Mouse (Mus musculus): ENCODE measurements around the gene Cyp4f17. TPM values are rescaled to one million over a fixed set of nuclear protein-coding genes. Genes with fewer than 3 reads are reported as not detected.

Gene Cyp4f17
- polyA plus RNA-seq, 1 experiment = 4.8 TPM

- Histone ChIP-seq H3K36me3 (ENCODE audit: control insufficient read depth, insufficient read depth, low read length) (no peaks in the 10 kb centered on the region), H3K27ac (ENCODE audit: control insufficient read depth, insufficient read depth, low read length) (no peak overlapping the region), H3K27me3 (ENCODE audit: control insufficient read depth, insufficient read depth, low read length) (no peaks in the 10 kb centered on the region), H3K4me3 (ENCODE audit: control insufficient read depth, insufficient read depth, low read length) (no peak overlapping the region), H3K4me1 (replicated peaks; ENCODE audit: control insufficient read depth, insufficient read depth, low read length) (peaks cover 4% of the 10 kb centered on the region; the same call in 1 of the 2 replicates)
- TF ChIP-seq CTCF (IDR thresholded peaks at IDR 0.05; ENCODE audit: borderline replicate concordance, control insufficient read depth, extremely low read depth, insufficient read depth, low read length, poor library complexity) (no peak), POLR2A (IDR thresholded peaks at IDR 0.05; ENCODE audit: control insufficient read depth, extremely low read depth, insufficient read depth, low read length, poor library complexity) (no peak)
- 92% methylated on average over 3 of the region's 3 CpGs for WGBS
- no peak for DNase-seq
These were observed 4.8 kb upstream of the Cyp4f17 start for GRCm38 (mm10) chr17:32501051-32501450.

DNA sequence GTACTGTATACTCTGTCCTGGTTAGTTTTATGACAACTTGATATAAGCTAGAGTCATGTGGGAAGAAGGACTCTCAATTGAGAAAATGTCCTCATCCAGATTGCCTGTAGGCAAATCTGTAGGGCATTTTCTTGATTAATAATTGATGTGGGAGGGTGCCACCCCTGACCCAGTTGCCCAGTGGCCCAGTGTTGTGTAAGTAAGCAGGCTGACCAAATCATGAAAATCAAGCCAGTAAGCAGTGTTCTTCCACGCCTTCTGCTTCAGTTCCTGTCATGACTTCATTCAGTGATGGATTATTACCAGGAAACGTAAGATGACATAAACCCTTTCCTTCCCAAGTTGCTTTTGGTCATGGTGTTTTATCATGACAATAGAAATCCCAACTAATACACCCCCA is 2.7 kb upstream of the Cyp4f17 start:
- no peak for DNase-seq
- WGBS = 86% methylated on average over 2 of the region's 2 CpGs
- peaks cover 12% of the 10 kb centered on the region for H3K4me1 ChIP-seq (replicated peaks; ENCODE audit: control insufficient read depth, insufficient read depth, low read length)
- H3K27me3 ChIP-seq (ENCODE audit: control insufficient read depth, insufficient read depth, low read length) = no peaks in the 10 kb centered on the region
- TF ChIP-seq POLR2A (IDR thresholded peaks at IDR 0.05; ENCODE audit: control insufficient read depth, extremely low read depth, insufficient read depth, low read length, poor library complexity) = no peak
- H3K27ac ChIP-seq (ENCODE audit: control insufficient read depth, insufficient read depth, low read length) = no peak overlapping the region
- no peak overlapping the region for H3K4me3 ChIP-seq (ENCODE audit: control insufficient read depth, insufficient read depth, low read length)
- H3K36me3 ChIP-seq (ENCODE audit: control insufficient read depth, insufficient read depth, low read length) = no peaks in the 10 kb centered on the region

GRCm38 (mm10) chr17:32506729-32507245 is 937 bp downstream of the Cyp4f17 start:
- no peak for DNase-seq
- Histone ChIP-seq H3K36me3 (ENCODE audit: control insufficient read depth, insufficient read depth, low read length) (no peaks in the 10 kb centered on the region), H3K4me3 (ENCODE audit: control insufficient read depth, insufficient read depth, low read length) (peak overlapping the region; percentile 48; the same call in 1 of the 2 replicates), H3K27me3 (ENCODE audit: control insufficient read depth, insufficient read depth, low read length) (no peaks in the 10 kb centered on the region), H3K27ac (ENCODE audit: control insufficient read depth, insufficient read depth, low read length) (no peak overlapping the region), H3K4me1 (replicated peaks; ENCODE audit: control insufficient read depth, insufficient read depth, low read length) (peaks cover 12% of the 10 kb centered on the region)
- TF ChIP-seq CTCF (IDR thresholded peaks at IDR 0.05; ENCODE audit: borderline replicate concordance, control insufficient read depth, extremely low read depth, insufficient read depth, low read length, poor library complexity) (no peak), POLR2A (IDR thresholded peaks at IDR 0.05; ENCODE audit: control insufficient read depth, extremely low read depth, insufficient read depth, low read length, poor library complexity) (no peak)
- WGBS = 82% methylated on average over 9 of the region's 9 CpGs

DNA sequence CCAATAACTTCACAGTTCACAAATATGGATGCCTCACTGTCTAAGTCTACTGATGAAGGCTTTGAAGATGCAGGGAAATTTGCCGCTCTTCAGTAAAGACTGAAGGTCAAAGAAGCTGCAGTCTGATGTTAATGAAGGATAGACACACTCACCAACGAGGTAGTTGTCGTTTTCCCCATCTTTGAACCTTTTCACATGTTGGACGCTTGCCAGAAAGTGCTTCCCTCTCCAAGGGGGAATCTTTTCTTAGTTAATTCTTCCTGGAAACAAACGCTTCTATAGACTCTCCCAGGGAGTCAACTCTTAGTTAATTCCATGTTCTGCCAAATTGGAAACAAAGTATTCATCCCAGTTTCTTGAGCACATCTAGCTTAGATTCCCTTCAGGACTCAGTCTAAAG is 10.3 kb downstream of the Cyp4f17 start:
- 93% methylated on average over 5 of the region's 5 CpGs for WGBS
- peaks cover 4% of the 10 kb centered on the region; the same call in 1 of the 2 replicates for H3K36me3 ChIP-seq (ENCODE audit: control insufficient read depth, insufficient read depth, low read length)
- no peaks in the 10 kb centered on the region for H3K4me1 ChIP-seq (replicated peaks; ENCODE audit: control insufficient read depth, insufficient read depth, low read length)
- no peaks in the 10 kb centered on the region for H3K27me3 ChIP-seq (ENCODE audit: control insufficient read depth, insufficient read depth, low read length)
- H3K4me3 ChIP-seq (ENCODE audit: control insufficient read depth, insufficient read depth, low read length) = no peak overlapping the region
- DNase-seq = no peak
- no peak overlapping the region for H3K27ac ChIP-seq (ENCODE audit: control insufficient read depth, insufficient read depth, low read length)
- TF ChIP-seq POLR2A (IDR thresholded peaks at IDR 0.05; ENCODE audit: control insufficient read depth, extremely low read depth, insufficient read depth, low read length, poor library complexity) = no peak
- TF ChIP-seq CTCF (IDR thresholded peaks at IDR 0.05; ENCODE audit: borderline replicate concordance, control insufficient read depth, extremely low read depth, insufficient read depth, low read length, poor library complexity) = no peak

DNA sequence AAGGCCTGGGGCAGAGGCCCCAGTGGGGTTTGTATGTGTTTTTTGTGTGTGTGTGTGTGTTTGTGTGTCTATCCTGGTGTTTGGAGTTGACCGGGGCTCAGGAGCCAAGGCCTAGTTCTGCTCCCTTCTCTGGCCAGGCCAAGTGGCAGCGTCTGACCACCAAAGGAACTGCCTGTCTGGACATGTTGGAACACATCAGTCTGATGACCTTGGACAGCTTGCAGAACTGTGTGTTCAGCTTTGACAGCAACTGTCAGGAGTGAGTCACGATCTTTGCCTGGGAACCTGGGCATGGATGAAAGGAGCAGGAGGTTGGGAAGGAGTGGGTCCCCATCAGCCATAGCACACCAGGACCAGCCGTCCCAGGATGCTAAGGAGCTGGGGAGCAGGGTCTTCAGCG is 16.1 kb downstream of the Cyp4f17 start:
- 96% methylated on average over 5 of the region's 5 CpGs for WGBS
- Histone ChIP-seq H3K27me3 (ENCODE audit: control insufficient read depth, insufficient read depth, low read length) (no peaks in the 10 kb centered on the region), H3K27ac (ENCODE audit: control insufficient read depth, insufficient read depth, low read length) (no peak overlapping the region), H3K4me3 (ENCODE audit: control insufficient read depth, insufficient read depth, low read length) (no peak overlapping the region), H3K4me1 (replicated peaks; ENCODE audit: control insufficient read depth, insufficient read depth, low read length) (peaks cover 16% of the 10 kb centered on the region), H3K36me3 (ENCODE audit: control insufficient read depth, insufficient read depth, low read length) (no peaks in the 10 kb centered on the region)
- TF ChIP-seq POLR2A (IDR thresholded peaks at IDR 0.05; ENCODE audit: control insufficient read depth, extremely low read depth, insufficient read depth, low read length, poor library complexity) = no peak
- no peak for TF ChIP-seq CTCF (IDR thresholded peaks at IDR 0.05; ENCODE audit: borderline replicate concordance, control insufficient read depth, extremely low read depth, insufficient read depth, low read length, poor library complexity)
- no peak for DNase-seq

- DNase-seq = no peak
- Histone ChIP-seq H3K4me1 (replicated peaks; ENCODE audit: control insufficient read depth, insufficient read depth, low read length) (peaks cover 16% of the 10 kb centered on the region), H3K4me3 (ENCODE audit: control insufficient read depth, insufficient read depth, low read length) (no peak overlapping the region), H3K27ac (ENCODE audit: control insufficient read depth, insufficient read depth, low read length) (no peak overlapping the region), H3K27me3 (ENCODE audit: control insufficient read depth, insufficient read depth, low read length) (no peaks in the 10 kb centered on the region), H3K36me3 (ENCODE audit: control insufficient read depth, insufficient read depth, low read length) (no peaks in the 10 kb centered on the region)
- TF ChIP-seq POLR2A (IDR thresholded peaks at IDR 0.05; ENCODE audit: control insufficient read depth, extremely low read depth, insufficient read depth, low read length, poor library complexity) (no peak), CTCF (IDR thresholded peaks at IDR 0.05; ENCODE audit: borderline replicate concordance, control insufficient read depth, extremely low read depth, insufficient read depth, low read length, poor library complexity) (no peak)
- WGBS = 83% methylated on average over 4 of the region's 4 CpGs
These were observed 16.5 kb downstream of the Cyp4f17 start for GRCm38 (mm10) chr17:32522386-32522785.

GRCm38 (mm10) chr17:32522816-32523215 is 17.0 kb downstream of the Cyp4f17 start:
- Histone ChIP-seq H3K4me3 (ENCODE audit: control insufficient read depth, insufficient read depth, low read length) (no peak overlapping the region), H3K36me3 (ENCODE audit: control insufficient read depth, insufficient read depth, low read length) (no peaks in the 10 kb centered on the region), H3K27ac (ENCODE audit: control insufficient read depth, insufficient read depth, low read length) (no peak overlapping the region), H3K4me1 (replicated peaks; ENCODE audit: control insufficient read depth, insufficient read depth, low read length) (peaks cover 17% of the 10 kb centered on the region), H3K27me3 (ENCODE audit: control insufficient read depth, insufficient read depth, low read length) (no peaks in the 10 kb centered on the region)
- DNase-seq = no peak
- TF ChIP-seq POLR2A (IDR thresholded peaks at IDR 0.05; ENCODE audit: control insufficient read depth, extremely low read depth, insufficient read depth, low read length, poor library complexity) (no peak), CTCF (IDR thresholded peaks at IDR 0.05; ENCODE audit: borderline replicate concordance, control insufficient read depth, extremely low read depth, insufficient read depth, low read length, poor library complexity) (no peak)
- 83% methylated on average over 5 of the region's 5 CpGs for WGBS

Data from thymus, adult 2 months (tissue).